Mouse (Mus musculus) heart, postnatal 0 days (tissue): ENCODE data around the gene Npff. TPM values are rescaled to one million over a fixed set of nuclear protein-coding genes. Genes with fewer than 3 reads are reported as not detected.
A peak's percentile ranks its signal among the peaks of the same experiment; 100 is the strongest.

Experiments
- ATAC-seq: fragments of 200-750 bp; cut with Nextera tagmentation; 2 replicates; pipeline ENCODE4 v1.8.0; 2017; ENCODE audit warnings: low read depth, moderate number of reproducible peaks, moderate library complexity; ENCODE audit not compliant: insufficient read depth
- DNase-seq: peaks from one replicate; pipeline ENCODE4 v3.0.0-alpha.2; 2016; ENCODE audit warnings: low spot score
- H3K27ac ChIP-seq: fragments of 300-500 bp; sonication (generic); 2 replicates; pipeline ENCODE4 v1.5.1; 2014; ENCODE audit warnings: low read depth, mild to moderate bottlenecking
- H3K27me3 ChIP-seq: fragments of 300-500 bp; sonication (generic); 2 replicates; pipeline ENCODE4 v1.6.1; 2014; ENCODE audit warnings: low read length, mixed read lengths; ENCODE audit not compliant: control insufficient read depth, insufficient read depth
- H3K36me3 ChIP-seq: fragments of 300-500 bp; sonication (generic); replicated peaks from 2 replicates; pipeline ENCODE4 v1.6.1; 2014; ENCODE audit warnings: low read length, mixed read lengths; ENCODE audit not compliant: control insufficient read depth, insufficient read depth
- H3K4me1 ChIP-seq: fragments of 300-500 bp; sonication (generic); 2 replicates; pipeline ENCODE4 v1.6.1; 2014; ENCODE audit warnings: antibody characterized with exemption; ENCODE audit not compliant: control insufficient read depth, insufficient read depth
- H3K4me2 ChIP-seq: fragments of 300-500 bp; sonication (generic); 2 replicates; pipeline ENCODE4 v1.6.1; 2014; ENCODE audit warnings: low read depth, mild to moderate bottlenecking, low read length, moderate library complexity
- H3K4me3 ChIP-seq: fragments of 300-500 bp; sonication (generic); 2 replicates; pipeline ENCODE4 v1.5.1; 2014; ENCODE audit warnings: low read depth, low read length
- H3K9ac ChIP-seq: fragments of 300-500 bp; sonication (generic); replicated peaks from 2 replicates; pipeline ENCODE4 v1.6.1; 2014; ENCODE audit warnings: low read depth, low read length, mixed read lengths
- H3K9me3 ChIP-seq: fragments of 300-500 bp; sonication (generic); replicated peaks from 2 replicates; pipeline ENCODE4 v1.6.1; 2016; ENCODE audit warnings: low read length; ENCODE audit not compliant: control insufficient read depth
- CTCF ChIP-seq: IDR thresholded peaks from 2 replicates; pipeline ENCODE4 v1.5.1; 2016; ENCODE audit warnings: antibody characterized with exemption, control low read depth, low read depth
- EP300 ChIP-seq: IDR thresholded peaks from 2 replicates; pipeline ENCODE4 v1.6.1; 2016; ENCODE audit warnings: antibody characterized with exemption, low read depth
- WGBS: fragments of 180-500 bp; shearing (Covaris S2); extraction: QIAGEN DNeasy Blood & Tissue Kit; methylation state at CpG from one replicate; pipeline ENCODE4 v1.1.7; 2014; 5-methylcytosine and 5-hydroxymethylcytosine counted together
- polyA plus RNA-seq: library from polyadenylated mRNA; unstranded; fragments of >200 nt; fragmentation: Nextera tagmentation; extraction: Ambion mirVana; gene quantifications from 2 replicates; pipeline ENCODE4 v1.2.1, GENCODE M21; 2015
- total RNA-seq: library from RNA; depleted of rRNA; stranded (reverse); fragments of >200 nt; gene quantifications from 2 replicates; pipeline ENCODE4 v1.2.3, GENCODE M21; 2014; ENCODE audit warnings: low replicate concordance

The Npff gene
- total and polyA plus RNA-seq, 2 experiments from 2014 or later = 0.84 to 0.89 TPM

- Histone ChIP-seq H3K36me3 (peaks cover 87% of the 10 kb centered on the region), H3K9me3 (no peaks in the 10 kb centered on the region)
- 97% methylated on average over 1 of the region's 1 CpGs for WGBS
These were observed 3.7 kb upstream of the Npff start for GRCm38 (mm10) chr15:102528396-102528795.

DNA sequence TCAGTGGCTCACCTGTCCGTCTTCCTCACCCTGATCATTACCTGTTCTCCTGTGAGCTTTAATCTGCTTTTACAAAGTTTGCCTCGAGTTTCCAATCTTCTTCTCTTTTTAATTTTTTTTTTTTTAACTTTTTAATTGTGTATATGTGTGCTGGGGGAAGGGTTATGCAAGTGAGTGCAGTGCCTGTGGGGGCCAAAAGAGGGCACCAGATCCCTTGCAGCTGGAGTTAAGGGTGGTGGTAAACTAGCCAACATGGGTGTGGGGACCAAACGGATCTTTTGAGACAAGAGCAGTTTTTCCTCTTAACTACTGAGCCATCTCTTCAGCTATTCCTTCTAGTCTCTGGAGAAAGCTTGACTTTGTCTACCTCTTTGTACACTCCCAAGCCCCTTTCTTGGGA is 3.2 kb upstream of the Npff start:
- DNase-seq (no peak), ATAC-seq (no peak)
- Histone ChIP-seq H3K9me3 (no peaks in the 10 kb centered on the region), H3K36me3 (peaks cover 82% of the 10 kb centered on the region), H3K4me1 (no peaks in the 10 kb centered on the region), H3K4me3 (no peak overlapping the region), H3K4me2 (no peak overlapping the region), H3K27ac (no peak overlapping the region), H3K27me3 (no peaks in the 10 kb centered on the region), H3K9ac (no peak overlapping the region)
- peak; percentile 46 for TF ChIP-seq CTCF
- no peak for TF ChIP-seq EP300
- 70% methylated on average over 3 of the region's 3 CpGs for WGBS

More at GRCm38 (mm10) chr15:102528396-102528795, 3.7 kb upstream of the Npff start:
- no peak overlapping the region for H3K9ac ChIP-seq
- H3K4me3 ChIP-seq = no peak overlapping the region
- H3K4me2 ChIP-seq = no peak overlapping the region
- H3K4me1 ChIP-seq = no peaks in the 10 kb centered on the region
- ATAC-seq = no peak
- no peak for TF ChIP-seq EP300
- no peaks in the 10 kb centered on the region for H3K27me3 ChIP-seq
- no peak for DNase-seq
- no peak overlapping the region for H3K27ac ChIP-seq

DNA sequence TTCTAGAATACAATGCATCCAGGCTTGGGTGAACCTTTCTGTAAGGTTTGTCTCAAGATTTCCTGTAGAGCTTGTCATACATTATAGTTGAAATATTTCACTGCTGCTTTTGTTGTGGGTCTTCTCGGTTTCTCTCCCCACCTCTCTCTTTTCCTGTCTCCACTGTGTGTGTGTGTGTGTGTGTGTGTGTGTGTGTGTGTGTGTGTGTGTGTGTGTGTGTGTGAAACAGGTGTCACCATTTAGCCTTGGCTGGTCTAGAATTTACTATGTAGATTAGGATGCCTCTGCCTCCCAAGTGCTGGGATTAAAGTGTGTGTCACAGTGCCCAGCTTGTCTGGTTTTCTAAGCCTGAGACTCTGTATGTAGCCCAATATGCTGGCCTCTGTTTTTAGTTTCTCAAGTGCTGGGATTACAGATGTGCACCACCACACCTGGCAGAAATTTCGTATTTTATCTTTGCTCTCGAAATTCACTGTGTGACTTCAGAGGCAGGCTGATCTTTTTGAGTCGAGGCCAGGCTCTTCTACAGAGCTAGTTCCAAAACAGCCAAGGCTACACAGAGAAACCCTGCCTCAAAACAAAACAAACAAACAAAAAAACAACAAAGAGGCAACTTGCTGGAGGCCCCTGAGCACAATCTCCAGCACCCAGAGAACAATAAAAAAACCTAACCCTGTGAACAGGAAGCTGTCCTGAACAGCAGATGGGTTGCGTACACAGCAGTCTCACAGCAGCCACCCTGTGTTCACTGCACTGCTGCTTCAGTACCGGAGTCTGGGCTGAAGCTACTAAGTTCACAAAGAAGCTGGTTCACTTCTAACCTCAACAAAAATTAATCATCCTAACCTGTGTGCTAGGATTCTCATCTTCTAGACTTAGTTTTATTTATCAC is 1.6 kb upstream of the Npff start:
- H3K4me3 ChIP-seq = no peak overlapping the region
- H3K27me3 ChIP-seq = no peaks in the 10 kb centered on the region
- no peaks in the 10 kb centered on the region for H3K4me1 ChIP-seq
- no peak overlapping the region for H3K9ac ChIP-seq
- no peak for TF ChIP-seq EP300
- TF ChIP-seq CTCF = no peak
- DNase-seq = no peak
- H3K36me3 ChIP-seq = peaks cover 79% of the 10 kb centered on the region
- no peaks in the 10 kb centered on the region for H3K9me3 ChIP-seq
- 77% methylated on average over 6 of the region's 6 CpGs for WGBS
- H3K27ac ChIP-seq = no peak overlapping the region; the same call in 1 of the 2 replicates
- no peak for ATAC-seq
- no peak overlapping the region for H3K4me2 ChIP-seq

- H3K36me3 ChIP-seq = peaks cover 39% of the 10 kb centered on the region
- ATAC-seq = no peak
- WGBS = 74% methylated on average over 4 of the region's 4 CpGs
- H3K27ac ChIP-seq = no peak overlapping the region
- H3K9ac ChIP-seq = no peak overlapping the region
- TF ChIP-seq CTCF (no peak), EP300 (no peak)
- no peaks in the 10 kb centered on the region for H3K9me3 ChIP-seq
- no peak overlapping the region for H3K4me2 ChIP-seq
- H3K27me3 ChIP-seq = no peaks in the 10 kb centered on the region
- no peak overlapping the region for H3K4me3 ChIP-seq
- DNase-seq = no peak
- peaks cover 19% of the 10 kb centered on the region for H3K4me1 ChIP-seq
These were observed 3.3 kb downstream of the Npff start for GRCm38 (mm10) chr15:102521480-102521879.

DNA sequence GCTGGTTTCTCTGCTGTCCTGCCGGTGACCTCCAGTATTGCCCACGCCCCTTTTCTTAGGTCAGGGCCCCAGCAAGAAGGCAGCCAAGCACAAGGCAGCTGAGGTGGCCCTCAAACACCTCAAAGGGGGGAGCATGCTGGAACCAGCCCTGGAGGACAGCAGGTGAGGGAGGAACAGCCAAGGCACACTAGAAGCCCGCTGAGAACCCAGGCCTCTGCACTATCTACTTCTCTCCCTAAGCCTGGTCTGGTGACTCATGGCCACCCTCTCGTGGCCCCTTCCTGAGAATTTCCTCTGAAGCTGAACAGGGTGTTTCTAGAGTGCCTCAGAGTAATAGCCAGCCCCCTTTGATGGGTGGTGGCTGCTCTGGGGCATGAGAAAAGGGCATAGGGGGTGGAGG is 4.3 kb downstream of the Npff start:
- H3K4me2 ChIP-seq = no peak overlapping the region

More for the DNA sequence above, 4.3 kb downstream of the Npff start:
- TF ChIP-seq CTCF = no peak
- TF ChIP-seq EP300 = no peak
- Histone ChIP-seq H3K4me1 (peaks cover 22% of the 10 kb centered on the region), H3K27ac (peak overlapping the region; percentile 99), H3K27me3 (no peaks in the 10 kb centered on the region), H3K4me3 (no peak overlapping the region), H3K9ac (no peak overlapping the region), H3K9me3 (no peaks in the 10 kb centered on the region), H3K36me3 (peaks cover 29% of the 10 kb centered on the region)
- ATAC-seq (no peak), DNase-seq (peak; percentile 47)
- 42% methylated on average over 4 of the region's 4 CpGs for WGBS
